Mouse (Mus musculus) C2C12 (cell line): ENCODE measurements at regions not wholly inside any gene's neighbourhood (a gene's known extent, or its start where the extent isn't known, plus 50 kb on each side); places are given as distances from the start of the nearest gene placed in this dataset.

Source experiments
- CEBPB ChIP-seq: IDR thresholded peaks from one replicate; pipeline ENCODE4 v1.6.1; 2011; ENCODE audit warnings: low read depth, mild to moderate bottlenecking, control low read depth, moderate library complexity
- CTCF ChIP-seq: IDR thresholded peaks from one replicate; pipeline ENCODE4 v1.5.1; 2011; ENCODE audit not compliant: control insufficient read depth, insufficient read depth, insufficient read length
- FOSL1 ChIP-seq: IDR thresholded peaks from one replicate; pipeline ENCODE4 v1.8.0; 2011; ENCODE audit warnings: mild to moderate bottlenecking, low read length; ENCODE audit not compliant: poor library complexity, insufficient read depth, severe bottlenecking
- MAX ChIP-seq: IDR thresholded peaks from one replicate; pipeline ENCODE4 v1.6.1; 2011; ENCODE audit warnings: mild to moderate bottlenecking, control low read depth
- MYOG ChIP-seq: IDR thresholded peaks from one replicate; pipeline ENCODE4 v1.6.1; 2011; ENCODE audit not compliant: control insufficient read depth, insufficient read length; ENCODE audit errors: extremely low read depth
- USF1 ChIP-seq: IDR thresholded peaks from one replicate; pipeline ENCODE4 v1.6.1; 2011; ENCODE audit warnings: low read depth, mild to moderate bottlenecking, control low read depth, moderate library complexity

DNA sequence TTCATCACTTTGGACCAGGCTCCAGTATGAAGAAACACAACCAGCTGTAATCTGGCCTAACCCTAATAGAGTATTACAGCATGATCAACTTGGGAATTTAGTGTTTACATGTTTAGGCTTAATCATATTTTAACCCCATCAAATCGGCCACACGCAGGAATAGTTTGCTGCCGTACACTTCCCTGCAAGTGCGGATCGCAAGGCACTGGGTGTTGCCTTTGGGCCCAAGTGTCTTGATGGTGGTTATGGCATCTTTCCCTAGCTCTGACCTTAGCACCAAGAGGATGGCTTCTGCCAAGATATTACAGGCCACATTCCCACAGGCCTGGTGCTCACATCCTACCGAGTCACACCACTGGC lies 291.9 kb downstream of the Tgfb2 start:
- TF ChIP-seq USF1 (no peak), CTCF (no peak), FOSL1 (no peak), MAX (no peak), MYOG (no peak), CEBPB (no peak)
